Mouse (Mus musculus) midbrain, postnatal 0 days (tissue): ENCODE results near the gene Vps9d1. TPM values are rescaled to one million over a fixed set of nuclear protein-coding genes. Genes with fewer than 3 reads are reported as not detected.

Source experiments
- ATAC-seq: fragments of 200-750 bp; cut with Nextera tagmentation; 2 replicates; pipeline ENCODE4 v1.8.0; 2017; ENCODE audit warnings: moderate number of reproducible peaks, mild to moderate bottlenecking, moderate TSS enrichment, moderate library complexity; ENCODE audit not compliant: low FRiP score
- DNase-seq: peaks from one replicate; pipeline ENCODE4 v3.0.0-alpha.2; 2015; ENCODE audit warnings: low spot score
- H3K27ac ChIP-seq: fragments of 300-500 bp; sonication (generic); 2 replicates; pipeline ENCODE4 v1.5.1; 2014; ENCODE audit warnings: low read depth, mild to moderate bottlenecking, low read length, mixed read lengths
- H3K27me3 ChIP-seq: fragments of 300-500 bp; sonication (generic); 2 replicates; pipeline ENCODE4 v1.6.1; 2014; ENCODE audit warnings: low read length, control low read depth, mixed read lengths; ENCODE audit not compliant: insufficient read depth
- H3K36me3 ChIP-seq: fragments of 300-500 bp; sonication (generic); 2 replicates; pipeline ENCODE4 v1.6.1; 2014; ENCODE audit warnings: low read length, control low read depth, mixed read lengths; ENCODE audit not compliant: insufficient read depth
- H3K4me1 ChIP-seq: fragments of 300-500 bp; sonication (generic); 2 replicates; pipeline ENCODE4 v1.6.1; 2014; ENCODE audit warnings: mild to moderate bottlenecking, control low read depth, antibody characterized with exemption, low read length, mixed read lengths; ENCODE audit not compliant: insufficient read depth
- H3K4me2 ChIP-seq: fragments of 300-500 bp; sonication (generic); 2 replicates; pipeline ENCODE4 v1.6.1; 2014; ENCODE audit warnings: low read depth, mild to moderate bottlenecking, low read length, mixed read lengths; ENCODE audit not compliant: poor library complexity, severe bottlenecking
- H3K4me3 ChIP-seq: fragments of 300-500 bp; sonication (generic); 2 replicates; pipeline ENCODE4 v1.5.1; 2014; ENCODE audit warnings: low read depth, mild to moderate bottlenecking, low read length, moderate library complexity
- H3K9ac ChIP-seq: fragments of 300-500 bp; sonication (generic); replicated peaks from 2 replicates; pipeline ENCODE4 v1.6.1; 2014; ENCODE audit warnings: mild to moderate bottlenecking, low read length, moderate library complexity, mixed read lengths; ENCODE audit not compliant: poor library complexity, severe bottlenecking
- H3K9me3 ChIP-seq: fragments of 300-500 bp; sonication (generic); 2 replicates; pipeline ENCODE4 v1.6.1; 2016; ENCODE audit warnings: low read length, control low read depth
- CTCF ChIP-seq: IDR thresholded peaks from 2 replicates; pipeline ENCODE4 v1.5.1; 2016; ENCODE audit warnings: antibody characterized with exemption, mild to moderate bottlenecking
- WGBS: fragments of 180-500 bp; shearing (Covaris S2); extraction: QIAGEN DNeasy Blood & Tissue Kit; methylation state at CpG from one replicate; pipeline ENCODE4 v1.1.7; 2014; 5-methylcytosine and 5-hydroxymethylcytosine counted together
- polyA plus RNA-seq: library from polyadenylated mRNA; unstranded; fragments of >200 nt; fragmentation: Nextera tagmentation; extraction: Ambion mirVana; gene quantifications from 2 replicates; pipeline ENCODE4 v1.2.1, GENCODE M21; 2015
- total RNA-seq: library from RNA; depleted of rRNA; stranded (reverse); fragments of >200 nt; gene quantifications from 2 replicates; pipeline ENCODE4 v1.2.3, GENCODE M21; 2014

The Vps9d1 gene
- total and polyA plus RNA-seq, 2 experiments from 2014 or later = 66.1 to 88.9 TPM

DNA sequence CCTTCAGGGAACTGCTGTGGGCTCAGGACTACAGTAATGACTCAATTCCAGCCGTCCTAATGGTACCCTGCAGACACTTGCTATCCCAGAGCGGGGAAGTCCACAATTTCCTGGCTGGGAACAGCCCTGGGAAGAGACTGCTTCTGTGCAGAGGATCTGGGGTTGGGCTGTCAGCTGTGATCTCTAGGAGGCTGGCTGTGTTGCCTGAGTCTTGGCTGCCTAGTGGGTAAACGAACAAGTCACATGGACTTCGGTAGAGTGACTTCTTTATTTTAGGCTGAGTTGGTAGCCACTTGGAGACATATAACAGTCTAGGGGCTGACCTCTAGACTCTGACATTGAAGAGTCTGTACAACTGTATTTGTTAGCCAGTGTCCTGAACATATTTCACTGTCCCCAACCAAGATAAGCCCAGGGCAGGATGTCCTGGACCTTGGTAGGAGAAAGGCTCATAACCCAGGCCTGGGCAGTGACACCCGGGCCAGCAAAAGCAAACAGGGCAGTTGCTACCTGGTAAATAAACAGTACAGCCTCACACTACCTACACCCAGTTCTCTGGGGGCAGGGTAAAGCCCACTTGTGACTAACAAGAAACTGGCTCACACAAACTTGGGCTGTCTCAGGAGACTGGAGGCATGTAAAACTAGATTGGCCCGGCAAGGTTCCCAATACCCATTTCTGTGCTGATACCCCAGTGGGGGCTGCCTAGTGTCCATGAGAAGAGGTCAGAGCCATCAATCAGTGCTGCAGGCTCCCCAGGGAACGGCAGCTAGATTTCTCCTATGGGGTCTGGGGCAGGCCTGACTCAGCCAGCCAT, 11.8 kb downstream of the Vps9d1 start:
- no peak for ATAC-seq
- H3K9ac ChIP-seq = no peak overlapping the region
- H3K4me3 ChIP-seq = no peak overlapping the region
- no peaks in the 10 kb centered on the region for H3K9me3 ChIP-seq
- no peak overlapping the region for H3K4me2 ChIP-seq
- peaks cover 53% of the 10 kb centered on the region for H3K36me3 ChIP-seq
- no peak overlapping the region for H3K27ac ChIP-seq
- no peaks in the 10 kb centered on the region for H3K4me1 ChIP-seq
- DNase-seq = no peak
- no peaks in the 10 kb centered on the region for H3K27me3 ChIP-seq
- 89% methylated on average over 7 of the region's 7 CpGs for WGBS
- no peak for TF ChIP-seq CTCF

DNA sequence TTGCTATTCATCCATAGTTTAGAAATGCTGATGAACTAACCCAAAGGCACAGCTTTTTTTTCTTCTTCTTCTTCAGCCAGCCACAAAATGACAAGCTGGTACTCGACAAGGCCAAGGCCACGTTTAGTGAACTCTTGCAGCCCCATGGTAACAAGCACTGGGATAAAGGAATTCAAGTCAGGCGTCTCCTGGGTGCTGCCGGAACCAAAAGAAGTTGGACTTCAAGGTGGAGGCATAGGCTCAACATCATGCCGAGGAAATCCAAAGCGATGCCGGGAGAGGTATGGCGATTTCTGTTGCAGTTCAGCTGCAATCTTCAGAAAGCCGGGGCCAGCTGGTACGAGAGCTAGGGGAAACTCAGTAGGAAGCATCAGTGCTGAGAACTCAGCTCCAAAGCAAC, 14.8 kb downstream of the Vps9d1 start:
- no peak for ATAC-seq
- Histone ChIP-seq H3K4me2 (no peak overlapping the region), H3K9me3 (no peaks in the 10 kb centered on the region), H3K36me3 (peaks cover 26% of the 10 kb centered on the region), H3K27me3 (no peaks in the 10 kb centered on the region), H3K9ac (no peak overlapping the region), H3K4me1 (peaks cover 4% of the 10 kb centered on the region; the same call in 1 of the 2 replicates), H3K4me3 (no peak overlapping the region), H3K27ac (no peak overlapping the region)
- WGBS = 81% methylated on average over 10 of the region's 10 CpGs
- no peak for TF ChIP-seq CTCF
- no peak for DNase-seq

DNA sequence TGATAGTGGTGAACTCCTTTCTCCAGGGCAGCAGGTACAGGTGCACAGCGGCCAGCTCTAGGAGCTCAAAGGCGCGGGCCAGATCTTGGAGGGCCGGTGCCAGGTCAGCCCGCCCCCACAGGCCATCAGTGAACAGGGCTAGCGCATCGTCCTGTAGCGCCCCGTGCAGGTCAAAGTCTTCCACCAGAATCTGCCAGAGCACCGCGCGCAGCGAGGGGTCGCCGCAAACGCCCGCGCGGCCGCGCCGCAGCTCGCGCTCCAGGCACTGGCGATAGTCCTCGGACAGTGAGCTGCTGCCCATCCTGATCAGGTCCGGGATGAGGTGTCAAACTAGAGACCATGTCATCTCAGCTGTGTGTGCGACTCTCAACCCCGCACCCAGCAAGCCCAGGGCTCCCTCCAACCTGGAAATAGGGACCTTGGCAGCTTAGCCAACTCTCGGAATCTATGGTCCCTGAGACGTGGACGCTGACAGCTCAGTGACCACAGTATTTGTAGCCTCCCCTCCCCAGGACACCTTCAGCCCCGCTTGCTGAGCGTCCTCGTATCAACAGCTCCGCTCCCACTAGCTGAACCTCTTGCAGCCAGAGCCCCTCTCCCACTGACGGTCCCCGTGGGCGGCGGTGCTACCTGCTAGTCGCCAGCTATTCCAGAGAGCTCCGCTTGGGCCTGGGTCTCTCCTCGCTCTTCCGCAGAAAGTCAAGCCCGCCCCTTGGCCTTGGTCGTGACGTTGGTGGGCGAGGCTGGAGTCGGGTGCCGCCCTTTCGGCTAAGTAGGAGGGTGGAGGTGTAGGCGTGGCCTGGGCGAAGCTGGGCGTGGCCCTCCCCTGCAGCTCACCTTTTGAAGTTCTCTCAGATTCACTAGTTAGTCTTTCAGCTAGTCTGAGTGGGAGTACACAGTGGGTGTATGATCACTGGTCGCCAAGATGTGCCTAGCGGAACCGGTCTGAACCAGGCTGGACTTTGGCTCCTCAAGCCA, 18.3 kb downstream of the Vps9d1 start, which contains the start of gene Spata2l:
TSS of gene Spata2l (minus strand) at position 714 of the 978 bp plus-strand sequence.
- peak within 1 kb of the TSS; percentile 51 for H3K4me3 ChIP-seq
- peak within 1 kb of the TSS; percentile 65 for H3K27ac ChIP-seq
- H3K27me3 ChIP-seq = no peaks in the 10 kb centered on the region
- ATAC-seq (peak; percentile 83), DNase-seq (peak; percentile 82)
- H3K36me3 ChIP-seq = no peaks in the 10 kb centered on the region
- 1% methylated on average over 57 of the region's 57 CpGs for WGBS
- H3K4me1 ChIP-seq = peaks cover 5% of the 10 kb centered on the region; the same call in 1 of the 2 replicates
- TF ChIP-seq CTCF = peak; percentile 59
- peak within 1 kb of the TSS; percentile 87 for H3K4me2 ChIP-seq
- H3K9me3 ChIP-seq = no peaks in the 10 kb centered on the region
- H3K9ac ChIP-seq = peak within 1 kb of the TSS; percentile 73

DNA sequence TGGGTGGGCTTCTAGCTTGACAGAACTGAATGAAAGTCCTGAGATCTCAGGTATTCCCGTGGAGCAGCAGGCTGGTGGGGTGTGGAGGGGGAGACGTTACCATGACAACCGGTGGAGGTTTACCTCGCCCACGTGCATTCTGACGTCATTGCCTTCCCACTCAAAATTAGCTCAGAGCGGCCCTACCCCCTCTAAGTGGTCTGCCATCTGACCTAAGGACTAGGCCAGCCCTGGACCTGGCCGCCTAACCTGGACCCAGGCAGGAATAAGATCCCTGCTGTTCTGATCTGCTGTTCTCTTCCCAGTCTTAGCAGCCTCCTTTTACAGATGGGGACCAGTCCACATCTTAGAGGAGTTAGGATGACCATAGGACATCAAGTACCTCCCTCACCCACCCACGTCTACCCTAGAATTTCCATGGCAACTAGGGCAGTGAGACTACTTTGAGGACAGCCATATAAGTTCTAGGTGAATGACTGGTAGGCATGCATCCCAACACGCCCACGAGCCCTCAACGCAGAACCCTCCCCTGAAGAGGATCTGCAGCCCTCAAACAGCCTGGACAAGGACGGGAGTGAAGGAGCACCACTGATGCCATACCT, 19.1 kb downstream of the Vps9d1 start:
- no peak for TF ChIP-seq CTCF
- Histone ChIP-seq H3K4me2 (peak overlapping the region; percentile 87), H3K9ac (peak overlapping the region; percentile 73), H3K27me3 (no peaks in the 10 kb centered on the region), H3K4me3 (peak overlapping the region; percentile 51), H3K36me3 (no peaks in the 10 kb centered on the region), H3K4me1 (peaks cover 5% of the 10 kb centered on the region; the same call in 1 of the 2 replicates), H3K9me3 (no peaks in the 10 kb centered on the region), H3K27ac (no peak overlapping the region)
- ATAC-seq (peak; percentile 15; the same call in 1 of the 2 replicates), DNase-seq (peak; percentile 68)
- WGBS = 29% methylated on average over 13 of the region's 13 CpGs

DNA sequence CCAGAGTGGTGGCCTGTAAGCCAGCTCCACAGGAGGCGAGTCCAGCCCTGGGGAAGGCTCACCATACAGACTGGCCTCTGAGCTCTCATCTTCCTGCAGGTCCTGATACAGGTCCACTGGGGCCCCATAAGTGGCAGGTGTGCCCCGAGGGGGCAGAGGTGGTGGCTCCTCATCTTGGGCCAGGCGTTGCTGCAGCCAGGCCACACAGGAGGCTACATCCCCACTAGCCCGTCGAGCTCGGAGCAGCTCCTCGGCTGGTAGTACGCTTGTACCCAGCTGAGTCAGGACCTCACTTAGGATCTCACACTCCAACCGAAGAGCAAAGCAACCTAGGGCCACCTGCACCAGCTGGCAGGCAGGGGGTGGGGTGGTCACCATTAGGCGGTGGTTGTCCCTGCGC, 20.4 kb downstream of the Vps9d1 start:
- DNase-seq (no peak), ATAC-seq (no peak)
- Histone ChIP-seq H3K4me2 (no peak overlapping the region), H3K9me3 (no peaks in the 10 kb centered on the region), H3K9ac (no peak overlapping the region), H3K27me3 (no peaks in the 10 kb centered on the region), H3K4me3 (no peak overlapping the region), H3K36me3 (0 out of 2 replicates have a peak, but pooled peaks cover 2% of the 10 kb centered on the region), H3K4me1 (peaks cover 5% of the 10 kb centered on the region; the same call in 1 of the 2 replicates), H3K27ac (no peak overlapping the region)
- WGBS = 79% methylated on average over 11 of the region's 11 CpGs
- no peak for TF ChIP-seq CTCF
